Mouse (Mus musculus): ENCODE measurements at regions not wholly inside any gene's neighbourhood (a gene's known extent, or its start where the extent isn't known, plus 50 kb on each side); places are given as distances from the start of the nearest gene placed in this dataset.
A peak's percentile ranks its signal among the peaks of the same experiment; 100 is the strongest.
"Not testable (repeated sequence)": the region's sequence is repeated elsewhere in the genome, so short reads cannot be mapped to it uniquely, and the experiment has no call there.

DNA sequence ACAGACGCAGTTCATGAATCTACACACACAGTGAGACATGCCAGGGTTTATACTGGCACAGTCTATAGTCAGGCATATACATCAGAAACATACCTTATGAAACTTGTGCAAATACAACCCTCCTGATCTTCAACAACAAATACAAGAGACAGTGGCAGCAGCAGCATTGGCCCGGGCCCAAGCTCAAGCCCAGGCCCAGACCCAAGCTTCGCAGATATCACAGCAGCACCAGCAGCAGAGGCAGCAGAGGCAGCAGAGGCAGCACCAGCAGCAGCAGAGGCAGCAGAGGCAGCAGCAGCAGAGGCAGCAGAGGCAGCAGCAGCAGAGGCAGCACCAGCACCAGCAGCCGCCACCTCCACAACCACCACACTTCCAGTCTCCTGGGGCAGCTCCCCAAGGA, 80.0 kb downstream of the Samd9l start:
- DNase-seq (ENCODE audit: low spot score in 2 of 2), result no peak

DNA sequence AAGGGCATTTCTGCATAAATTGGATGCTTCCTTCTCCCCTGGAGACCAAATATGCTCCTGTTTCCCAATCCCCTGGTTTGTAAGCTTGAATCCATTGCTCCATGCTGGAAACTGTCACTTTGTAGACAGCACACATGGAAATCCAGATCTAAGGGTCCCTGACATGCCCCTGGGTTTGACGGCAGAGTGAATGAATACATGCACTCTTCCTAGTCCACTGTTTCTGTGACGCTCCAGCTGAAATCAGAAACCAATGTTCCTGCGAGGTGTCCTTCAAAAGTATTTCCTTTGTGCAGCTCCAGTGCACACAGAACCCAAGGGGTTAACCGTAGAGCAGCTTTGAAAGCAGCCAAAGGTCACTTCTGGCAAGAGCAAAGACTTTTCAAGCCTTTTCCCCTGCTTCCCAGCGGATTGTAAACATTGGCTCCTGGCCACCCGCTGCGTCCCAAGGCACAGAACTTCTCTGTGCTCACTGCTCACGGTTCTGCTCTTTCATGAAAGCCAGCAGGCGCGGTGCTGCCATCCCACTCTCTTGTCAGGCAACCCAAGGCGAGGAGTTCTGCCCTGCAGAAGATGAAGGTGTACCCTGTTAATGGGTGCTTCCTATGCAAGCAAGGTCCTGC, 91.7 kb downstream of the Samd9l start:
- peak in 1 of 2 experiments; percentile 29 for DNase-seq (ENCODE audit: low spot score in 2 of 2)

DNA sequence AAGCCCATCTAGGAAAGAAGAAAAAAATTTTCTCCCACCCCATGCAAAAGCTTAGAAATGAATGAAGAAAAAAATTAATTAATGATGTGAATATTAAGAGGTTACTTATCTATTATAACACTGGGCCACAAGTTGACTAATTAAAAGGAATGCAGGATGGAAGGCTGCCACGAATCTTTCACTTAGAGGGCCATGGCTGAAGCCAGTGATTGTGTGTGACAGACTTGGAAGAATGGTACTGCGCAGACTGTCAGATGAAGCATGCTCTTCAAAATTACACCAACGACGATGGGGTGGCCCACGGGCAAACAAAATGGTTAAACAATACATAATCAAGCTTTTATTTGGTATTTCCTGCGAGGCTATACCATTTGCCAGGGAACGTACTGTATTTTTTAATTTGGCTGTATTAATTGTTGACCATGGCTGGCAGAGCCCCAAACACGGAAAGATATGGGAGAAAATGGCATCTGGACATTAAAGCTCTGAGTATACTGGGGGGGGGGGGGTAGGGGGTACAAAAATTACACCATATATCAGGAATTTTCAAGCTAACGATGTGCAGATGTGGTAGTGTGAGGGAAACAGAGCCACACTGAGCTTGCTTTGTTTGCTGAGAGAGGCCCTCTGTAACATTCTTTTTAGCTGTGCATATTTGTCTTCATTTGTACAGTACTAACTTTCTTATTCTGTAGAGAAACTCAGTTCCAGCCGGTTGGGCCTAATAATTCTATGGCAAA, 94.3 kb downstream of the Samd9l start:
- DNase-seq (ENCODE audit: low spot score in 2 of 2), result not testable (repeated sequence)

DNA sequence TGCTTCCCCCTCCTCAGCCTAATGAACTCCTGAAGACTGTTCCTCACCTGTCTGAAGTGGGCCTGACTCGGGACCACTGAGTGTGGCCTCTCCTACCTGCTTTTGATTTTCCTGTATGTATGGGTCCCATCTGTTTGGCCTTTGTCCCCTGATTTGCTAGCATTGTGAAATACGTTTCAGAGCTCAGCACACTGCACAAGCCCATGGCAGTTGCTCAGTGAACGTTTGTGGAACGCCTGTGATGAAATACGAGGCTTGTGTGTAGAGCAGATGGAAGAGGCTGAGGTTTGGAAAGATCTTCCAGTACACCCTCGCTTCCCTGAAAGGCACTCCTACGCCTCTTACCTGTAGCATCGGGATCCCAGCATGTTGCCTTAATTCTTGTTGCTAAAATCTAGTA, 106.1 kb downstream of the Samd9l start:
- not testable (repeated sequence) for DNase-seq (ENCODE audit: low spot score in 2 of 2)

DNA sequence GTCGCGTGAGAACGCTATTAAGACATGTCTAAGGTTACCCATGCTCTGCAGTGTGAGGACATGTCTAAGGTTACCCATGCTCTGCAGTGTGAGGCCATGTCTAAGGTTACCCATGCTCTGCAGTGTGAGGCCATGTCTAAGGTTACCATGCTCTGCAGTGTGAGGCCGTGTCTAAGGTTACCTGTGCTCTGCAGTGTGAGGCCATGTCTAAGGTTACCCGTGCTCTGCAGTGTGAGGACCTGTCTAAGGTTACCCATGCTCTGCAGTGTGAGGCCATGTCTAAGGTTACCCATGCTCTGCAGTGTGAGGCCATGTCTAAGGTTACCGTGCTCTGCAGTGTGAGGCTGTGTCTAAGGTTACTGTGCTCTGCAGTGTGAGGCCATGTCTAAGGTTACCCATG, 107.4 kb downstream of the Samd9l start:
- not testable (repeated sequence) for DNase-seq (ENCODE audit: low spot score in 2 of 2)

DNA sequence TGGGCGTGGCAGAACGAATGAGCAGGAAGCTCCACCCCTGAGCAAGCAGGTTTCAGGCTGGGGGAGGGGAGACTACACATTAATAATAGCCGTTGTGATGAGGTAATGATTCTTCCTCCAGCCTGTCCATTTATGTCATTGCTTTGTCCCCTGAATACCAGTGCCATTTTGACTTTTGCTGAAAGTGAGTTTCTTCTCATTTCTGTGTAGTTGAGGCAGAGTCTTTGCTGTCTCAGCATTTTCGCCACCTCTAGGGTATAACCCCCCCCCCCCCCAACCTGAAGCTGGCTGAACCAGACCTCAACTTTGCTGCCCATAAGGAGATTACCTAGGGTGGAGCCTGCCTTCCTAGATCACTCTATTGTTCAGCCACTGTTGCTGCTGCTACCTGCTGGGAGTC, 130.6 kb downstream of the Samd9l start:
- DNase-seq (ENCODE audit: low spot score in 2 of 2), result not testable (repeated sequence)

DNA sequence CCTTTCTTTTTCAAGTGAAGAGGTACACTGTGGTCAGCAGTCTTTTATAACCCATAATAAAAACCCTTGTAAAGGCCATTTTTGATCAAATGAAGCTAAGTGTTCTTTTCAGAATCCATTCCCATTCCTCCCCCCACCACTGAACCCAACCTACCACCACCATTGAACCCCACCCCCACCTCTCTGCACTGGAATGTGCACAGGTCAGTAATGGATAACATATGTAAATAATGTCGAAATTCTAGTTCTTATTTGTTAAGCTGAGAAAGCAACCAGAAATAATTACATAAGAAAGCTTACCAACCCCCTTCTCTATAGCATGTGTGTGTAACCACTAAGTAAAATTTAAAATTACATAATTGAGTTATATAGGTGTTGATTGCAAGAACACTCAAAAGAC, 133.9 kb downstream of the Samd9l start:
- DNase-seq (ENCODE audit: low spot score in 2 of 2), result not testable (repeated sequence)

All from adrenal gland, adult 18-20 months (tissue).